ENCODE assay signal across 11 mouse cellular contexts in genomic region chr1:166126795-166127194, GRCm38 (mm10). TPM values are rescaled to one million over a fixed set of nuclear protein-coding genes. Genes with fewer than 3 reads are reported as not detected.
A peak's percentile ranks its signal among the peaks of the same experiment; 100 is the strongest.
DNase-seq lines count a peak whose midpoint lies in the region; ATAC-seq and TF ChIP-seq lines count a peak whose summit lies in the region.
"Had no signal": no experiment of that assay in that cellular context is flagged by ENCODE, and none has a peak within 500 bp of the region (broad histone marks: within the 10 kb centered on the region; RNA-seq: fewer than 3 reads in every experiment).

No protein-coding gene starts in this region.

- no peak for ATAC-seq in hindbrain, embryonic 16.5 days
- 0 out of 2 replicates have a peak, but pooled peaks have one; percentile 26 for ATAC-seq in heart, embryonic 13.5 days (ENCODE audit: extremely low read depth, insufficient number of reproducible peaks, low FRiP score, low TSS enrichment)
- peak; percentile 27; the same call in 1 of the 2 replicates for ATAC-seq in limb, embryonic 14.5 days (ENCODE audit: low FRiP score, low read depth)
- ATAC-seq: forebrain, postnatal 0 days; hindbrain, postnatal 0 days; midbrain, embryonic 16.5 days had no signal

- WGBS in hindbrain, embryonic 10.5 days, result 71% methylated on average over 9 of the region's 9 CpGs
- 74% methylated on average over 9 of the region's 9 CpGs for WGBS in hindbrain, embryonic 16.5 days
- WGBS in embryonic facial prominence, embryonic 10.5 days, result 59% methylated on average over 9 of the region's 9 CpGs
- 17% methylated on average over 9 of the region's 9 CpGs for WGBS in heart, embryonic 13.5 days
- 54% methylated on average over 9 of the region's 9 CpGs for WGBS in limb, embryonic 14.5 days

- no peak overlapping the region for H3K4me2 ChIP-seq in hindbrain, embryonic 16.5 days (ENCODE audit: low read length)
- peak overlapping the region; percentile 70 for H3K4me2 ChIP-seq in heart, embryonic 13.5 days
- no peak overlapping the region for H3K4me2 ChIP-seq in limb, embryonic 14.5 days (replicated peaks; ENCODE audit: low read depth, low read length, severe bottlenecking)

- H3K9me3 ChIP-seq in hindbrain, embryonic 10.5 days, result 0 out of 2 replicates have a peak, but pooled peaks cover 3% of the 10 kb centered on the region
- no peaks in the 10 kb centered on the region for H3K9me3 ChIP-seq in hindbrain, embryonic 16.5 days (ENCODE audit: control insufficient read depth, low read length)
- no peaks in the 10 kb centered on the region for H3K9me3 ChIP-seq in embryonic facial prominence, embryonic 10.5 days
- H3K9me3 ChIP-seq in heart, embryonic 13.5 days, result peaks cover 4% of the 10 kb centered on the region; the same call in 1 of the 2 replicates
- H3K9me3 ChIP-seq in limb, embryonic 14.5 days (ENCODE audit: control insufficient read depth, low read length), result no peaks in the 10 kb centered on the region

- no peak for DNase-seq in hindbrain, embryonic 10.5 days (ENCODE audit: low spot score)
- peak; percentile 25 for DNase-seq in embryonic facial prominence, embryonic 10.5 days (ENCODE audit: low spot score)
- no peak for DNase-seq in limb, embryonic 14.5 days (ENCODE audit: low spot score)
- no peak for DNase-seq in layer of hippocampus, postnatal 25 days (ENCODE audit: extremely low spot score in 1 of 2, low spot score in 1 of 2)
- no peak for DNase-seq in cerebellum, adult 11 months
- no peak for DNase-seq in urinary bladder, postnatal 4 days (ENCODE audit: low spot score in 2 of 2)
- DNase-seq: forebrain, postnatal 0 days had no signal

- no peaks in the 10 kb centered on the region for H3K36me3 ChIP-seq in hindbrain, embryonic 10.5 days
- H3K36me3 ChIP-seq in hindbrain, embryonic 16.5 days (ENCODE audit: control insufficient read depth, insufficient read depth, low read length), result no peaks in the 10 kb centered on the region
- H3K36me3 ChIP-seq in embryonic facial prominence, embryonic 10.5 days (replicated peaks), result no peaks in the 10 kb centered on the region
- peaks cover 31% of the 10 kb centered on the region for H3K36me3 ChIP-seq in heart, embryonic 13.5 days
- no peaks in the 10 kb centered on the region for H3K36me3 ChIP-seq in limb, embryonic 14.5 days (ENCODE audit: control insufficient read depth, insufficient read depth, low read length)

- no peak overlapping the region for H3K9ac ChIP-seq in hindbrain, embryonic 16.5 days (ENCODE audit: low read depth, low read length)
- peak overlapping the region; percentile 86 for H3K9ac ChIP-seq in heart, embryonic 13.5 days
- H3K9ac ChIP-seq in limb, embryonic 14.5 days (ENCODE audit: low read depth, low read length, severe bottlenecking), result no peak overlapping the region
- H3K9ac ChIP-seq: forebrain, postnatal 0 days had no signal

- H3K4me1 ChIP-seq in hindbrain, embryonic 10.5 days (replicated peaks), result peaks cover 29% of the 10 kb centered on the region
- H3K4me1 ChIP-seq in hindbrain, embryonic 16.5 days (ENCODE audit: control insufficient read depth, insufficient read depth, low read depth, low read length), result no peaks in the 10 kb centered on the region
- peaks cover 33% of the 10 kb centered on the region for H3K4me1 ChIP-seq in embryonic facial prominence, embryonic 10.5 days
- peaks cover 66% of the 10 kb centered on the region for H3K4me1 ChIP-seq in heart, embryonic 13.5 days
- H3K4me1 ChIP-seq in limb, embryonic 14.5 days (ENCODE audit: control insufficient read depth, insufficient read depth, low read length), result peaks cover 18% of the 10 kb centered on the region

- H3K27me3 ChIP-seq in hindbrain, embryonic 10.5 days (ENCODE audit: insufficient read depth, poor library complexity, severe bottlenecking), result no peaks in the 10 kb centered on the region
- H3K27me3 ChIP-seq in hindbrain, embryonic 16.5 days (replicated peaks; ENCODE audit: control insufficient read depth, insufficient read depth, low read length), result no peaks in the 10 kb centered on the region
- H3K27me3 ChIP-seq in embryonic facial prominence, embryonic 10.5 days (replicated peaks; ENCODE audit: low read depth, poor library complexity, severe bottlenecking), result no peaks in the 10 kb centered on the region
- H3K27me3 ChIP-seq in heart, embryonic 13.5 days (replicated peaks), result no peaks in the 10 kb centered on the region
- H3K27me3 ChIP-seq in limb, embryonic 14.5 days (ENCODE audit: control insufficient read depth, insufficient read depth, low read length), result no peaks in the 10 kb centered on the region

- H3K27ac ChIP-seq in hindbrain, embryonic 10.5 days, result peak overlapping the region; percentile 3
- no peak overlapping the region for H3K27ac ChIP-seq in hindbrain, embryonic 16.5 days (ENCODE audit: low read depth, low read length)
- H3K27ac ChIP-seq in embryonic facial prominence, embryonic 10.5 days (replicated peaks), result peak overlapping the region; percentile 22
- H3K27ac ChIP-seq in heart, embryonic 13.5 days (replicated peaks), result peak overlapping the region; percentile 98
- H3K27ac ChIP-seq in limb, embryonic 14.5 days (replicated peaks; ENCODE audit: low read depth, low read length), result no peak overlapping the region
- H3K27ac ChIP-seq: hindbrain, postnatal 0 days had no signal

- 0 out of 2 replicates have a peak overlapping the region, but pooled peaks have one; percentile 4 for H3K4me3 ChIP-seq in hindbrain, embryonic 10.5 days
- H3K4me3 ChIP-seq in hindbrain, embryonic 16.5 days (ENCODE audit: low read length), result no peak overlapping the region
- no peak overlapping the region for H3K4me3 ChIP-seq in embryonic facial prominence, embryonic 10.5 days
- peak overlapping the region; percentile 60 for H3K4me3 ChIP-seq in heart, embryonic 13.5 days
- 0 out of 2 replicates have a peak overlapping the region, but pooled peaks have one; percentile 4 for H3K4me3 ChIP-seq in limb, embryonic 14.5 days (replicated peaks; ENCODE audit: low read length)

- no peak for TF ChIP-seq POLR2A in limb, embryonic 14.5 days (IDR thresholded peaks at IDR 0.05; ENCODE audit: borderline replicate concordance, extremely low read depth, insufficient read depth, insufficient read length)

RNA-seq across cellular contexts. Expression of gene Dusp27, which starts 0.9 kb away (rescaled TPM):
- 2.5 and 3.0 TPM in 2 replicates for polyA plus RNA-seq in hindbrain, embryonic 10.5 days (2016; fragmentation: Nextera tagmentation; extraction: Ambion mirVana)
- polyA plus RNA-seq in hindbrain, embryonic 16.5 days (2015; fragmentation: Nextera tagmentation; extraction: Ambion mirVana), result 1.1 and 1.9 TPM in 2 replicates
- polyA plus RNA-seq in embryonic facial prominence, embryonic 10.5 days (2016; fragmentation: Nextera tagmentation; extraction: Ambion mirVana), result 1.8 and 2.5 TPM in 2 replicates
- 45.4 and 48.9 TPM in 2 replicates for polyA plus RNA-seq in heart, embryonic 13.5 days (2015; fragmentation: Nextera tagmentation; extraction: Ambion mirVana)
- polyA plus RNA-seq in limb, embryonic 14.5 days (2012; rRNA removed), result 2.6 and 3.6 TPM in 2 replicates
- polyA plus RNA-seq in limb, embryonic 14.5 days (2014; fragmentation: Nextera tagmentation; extraction: Ambion mirVana), result 4.8 and 6.4 TPM in 2 replicates
- under 1 TPM in 1 of 2 experiments, not detected in 1; 0.07 TPM for total RNA-seq in layer of hippocampus, postnatal 25 days (2021)

RNA-seq across cellular contexts. Expression of gene Gpa33, which starts 3.2 kb away (rescaled TPM):
- polyA plus RNA-seq in hindbrain, embryonic 10.5 days (2016; fragmentation: Nextera tagmentation; extraction: Ambion mirVana), result 0.16 and 0.22 TPM in 2 replicates
- polyA plus RNA-seq in hindbrain, embryonic 16.5 days (2015; fragmentation: Nextera tagmentation; extraction: Ambion mirVana), result not detected in 2 replicates
- 0.11 and 0.15 TPM in 2 replicates for polyA plus RNA-seq in embryonic facial prominence, embryonic 10.5 days (2016; fragmentation: Nextera tagmentation; extraction: Ambion mirVana)
- polyA plus RNA-seq in heart, embryonic 13.5 days (2015; fragmentation: Nextera tagmentation; extraction: Ambion mirVana), result 0.13 TPM in 1 of 2 replicates, not detected in the other
- polyA plus RNA-seq in limb, embryonic 14.5 days (2012; rRNA removed), result 0.96 and 1.2 TPM in 2 replicates
- polyA plus RNA-seq in limb, embryonic 14.5 days (2014; fragmentation: Nextera tagmentation; extraction: Ambion mirVana), result 1.1 and 1.2 TPM in 2 replicates
- not detected for total RNA-seq in layer of hippocampus, postnatal 25 days (2021)
- total RNA-seq: hindbrain, postnatal 0 days had no signal

Comparison
In these comparisons a context has a peak if more than half of its experiments do, and no peak if none do; other contexts are left out.
1. H3K27ac ChIP-seq: peak in hindbrain, embryonic 10.5 days (single experiment), embryonic facial prominence, embryonic 10.5 days (single experiment) and heart, embryonic 13.5 days (single experiment); none in hindbrain, embryonic 16.5 days (single experiment) and limb, embryonic 14.5 days (single experiment).
2. H3K4me3 ChIP-seq: peak in hindbrain, embryonic 10.5 days (single experiment), heart, embryonic 13.5 days (single experiment) and limb, embryonic 14.5 days (single experiment); none in hindbrain, embryonic 16.5 days (single experiment) and embryonic facial prominence, embryonic 10.5 days (single experiment).